Mouse (Mus musculus): ENCODE data around the gene Slc25a5. TPM values are rescaled to one million over a fixed set of nuclear protein-coding genes. Genes with fewer than 3 reads are reported as not detected.

Gene Slc25a5
- polyA plus RNA-seq, 2 experiments = 362 to 536 TPM

GRCm38 (mm10) chrX:36807360-36808317, 12.2 kb downstream of the Slc25a5 start:
- TF ChIP-seq POLR2A (IDR thresholded peaks at IDR 0.05; ENCODE audit: borderline replicate concordance, extremely low read depth, insufficient read depth, insufficient read length) = no peak
- peak; percentile 79 for DNase-seq (ENCODE audit: low spot score)
- H3K4me2 ChIP-seq (replicated peaks; ENCODE audit: low read depth, low read length, severe bottlenecking) = peak overlapping the region; percentile 49
- H3K9me3 ChIP-seq (ENCODE audit: control insufficient read depth, low read length) = no peaks in the 10 kb centered on the region
- ATAC-seq (ENCODE audit: low FRiP score, low read depth) = peak; percentile 90
- peak overlapping the region; percentile 55; the same call in 1 of the 2 replicates for H3K27ac ChIP-seq (replicated peaks; ENCODE audit: low read depth, low read length)
- no peaks in the 10 kb centered on the region for H3K4me1 ChIP-seq (ENCODE audit: control insufficient read depth, insufficient read depth, low read length)
- 21% methylated on average over 45 of the region's 45 CpGs for WGBS
- no peaks in the 10 kb centered on the region for H3K27me3 ChIP-seq (ENCODE audit: control insufficient read depth, insufficient read depth, low read length)
- no peaks in the 10 kb centered on the region for H3K36me3 ChIP-seq (ENCODE audit: control insufficient read depth, insufficient read depth, low read length)
- peak overlapping the region; percentile 31 for H3K9ac ChIP-seq (ENCODE audit: low read depth, low read length, severe bottlenecking)
- H3K4me3 ChIP-seq (replicated peaks; ENCODE audit: low read length) = peak overlapping the region; percentile 39

- DNase-seq (ENCODE audit: low spot score) (no peak), ATAC-seq (ENCODE audit: low FRiP score, low read depth) (no peak)
- peak overlapping the region; percentile 49; the same call in 1 of the 2 replicates for H3K4me2 ChIP-seq (replicated peaks; ENCODE audit: low read depth, low read length, severe bottlenecking)
- H3K9me3 ChIP-seq (ENCODE audit: control insufficient read depth, low read length) = no peaks in the 10 kb centered on the region
- WGBS = 63% methylated on average over 6 of the region's 6 CpGs
- no peak for TF ChIP-seq POLR2A (IDR thresholded peaks at IDR 0.05; ENCODE audit: borderline replicate concordance, extremely low read depth, insufficient read depth, insufficient read length)
- no peaks in the 10 kb centered on the region for H3K36me3 ChIP-seq (ENCODE audit: control insufficient read depth, insufficient read depth, low read length)
- H3K4me3 ChIP-seq (replicated peaks; ENCODE audit: low read length) = peak overlapping the region; percentile 39
- no peaks in the 10 kb centered on the region for H3K4me1 ChIP-seq (ENCODE audit: control insufficient read depth, insufficient read depth, low read length)
- no peaks in the 10 kb centered on the region for H3K27me3 ChIP-seq (ENCODE audit: control insufficient read depth, insufficient read depth, low read length)
- no peak overlapping the region for H3K9ac ChIP-seq (ENCODE audit: low read depth, low read length, severe bottlenecking)
- H3K27ac ChIP-seq (replicated peaks; ENCODE audit: low read depth, low read length) = peak overlapping the region; percentile 55; the same call in 1 of the 2 replicates
Observed at GRCm38 (mm10) chrX:36808318-36808683, 12.8 kb downstream of the Slc25a5 start.

- no peak overlapping the region for H3K27ac ChIP-seq (replicated peaks; ENCODE audit: low read depth, low read length)
- ATAC-seq (ENCODE audit: low FRiP score, low read depth) = no peak
- WGBS = 53% methylated on average over 5 of the region's 5 CpGs
- no peaks in the 10 kb centered on the region for H3K4me1 ChIP-seq (ENCODE audit: control insufficient read depth, insufficient read depth, low read length)
- no peaks in the 10 kb centered on the region for H3K9me3 ChIP-seq (ENCODE audit: control insufficient read depth, low read length)
- no peaks in the 10 kb centered on the region for H3K27me3 ChIP-seq (ENCODE audit: control insufficient read depth, insufficient read depth, low read length)
- no peak overlapping the region for H3K4me3 ChIP-seq (replicated peaks; ENCODE audit: low read length)
- no peak for DNase-seq (ENCODE audit: low spot score)
- no peak for TF ChIP-seq POLR2A (IDR thresholded peaks at IDR 0.05; ENCODE audit: borderline replicate concordance, extremely low read depth, insufficient read depth, insufficient read length)
- no peak overlapping the region for H3K4me2 ChIP-seq (replicated peaks; ENCODE audit: low read depth, low read length, severe bottlenecking)
- no peaks in the 10 kb centered on the region for H3K36me3 ChIP-seq (ENCODE audit: control insufficient read depth, insufficient read depth, low read length)
- H3K9ac ChIP-seq (ENCODE audit: low read depth, low read length, severe bottlenecking) = no peak overlapping the region
Observed at GRCm38 (mm10) chrX:36811377-36811776, 15.9 kb downstream of the Slc25a5 start.

GRCm38 (mm10) chrX:36814161-36814836, 18.8 kb downstream of the Slc25a5 start:
- Histone ChIP-seq H3K4me2 (replicated peaks; ENCODE audit: low read depth, low read length, severe bottlenecking) (no peak overlapping the region), H3K9me3 (ENCODE audit: control insufficient read depth, low read length) (no peaks in the 10 kb centered on the region), H3K9ac (ENCODE audit: low read depth, low read length, severe bottlenecking) (no peak overlapping the region), H3K27ac (replicated peaks; ENCODE audit: low read depth, low read length) (no peak overlapping the region), H3K4me1 (ENCODE audit: control insufficient read depth, insufficient read depth, low read length) (no peaks in the 10 kb centered on the region), H3K4me3 (replicated peaks; ENCODE audit: low read length) (no peak overlapping the region), H3K36me3 (ENCODE audit: control insufficient read depth, insufficient read depth, low read length) (no peaks in the 10 kb centered on the region), H3K27me3 (ENCODE audit: control insufficient read depth, insufficient read depth, low read length) (no peaks in the 10 kb centered on the region)
- no peak for ATAC-seq (ENCODE audit: low FRiP score, low read depth)
- 63% methylated on average over 8 of the region's 8 CpGs for WGBS
- TF ChIP-seq POLR2A (IDR thresholded peaks at IDR 0.05; ENCODE audit: borderline replicate concordance, extremely low read depth, insufficient read depth, insufficient read length) = no peak
- DNase-seq (ENCODE audit: low spot score) = no peak

GRCm38 (mm10) chrX:36815022-36815421, 19.6 kb downstream of the Slc25a5 start:
- no peak overlapping the region for H3K27ac ChIP-seq (replicated peaks; ENCODE audit: low read depth, low read length)
- H3K9ac ChIP-seq (ENCODE audit: low read depth, low read length, severe bottlenecking) = no peak overlapping the region
- DNase-seq (ENCODE audit: low spot score) (no peak), ATAC-seq (ENCODE audit: low FRiP score, low read depth) (no peak)
- H3K4me3 ChIP-seq (replicated peaks; ENCODE audit: low read length) = no peak overlapping the region
- TF ChIP-seq POLR2A (IDR thresholded peaks at IDR 0.05; ENCODE audit: borderline replicate concordance, extremely low read depth, insufficient read depth, insufficient read length) = no peak
- WGBS = 83% methylated on average over 4 of the region's 4 CpGs
- no peaks in the 10 kb centered on the region for H3K4me1 ChIP-seq (ENCODE audit: control insufficient read depth, insufficient read depth, low read length)
- no peak overlapping the region for H3K4me2 ChIP-seq (replicated peaks; ENCODE audit: low read depth, low read length, severe bottlenecking)
- H3K36me3 ChIP-seq (ENCODE audit: control insufficient read depth, insufficient read depth, low read length) = no peaks in the 10 kb centered on the region
- H3K27me3 ChIP-seq (ENCODE audit: control insufficient read depth, insufficient read depth, low read length) = no peaks in the 10 kb centered on the region
- no peaks in the 10 kb centered on the region for H3K9me3 ChIP-seq (ENCODE audit: control insufficient read depth, low read length)
